ENCODE assay signal across 17 mouse cellular contexts in genomic region chr14:71894811-71895210, GRCm38 (mm10).
A peak's percentile ranks its signal among the peaks of the same experiment; 100 is the strongest.
DNase-seq lines count a peak whose midpoint lies in the region; ATAC-seq lines count a peak whose summit lies in the region.
"Had no signal": no experiment of that assay in that cellular context is flagged by ENCODE, and none has a peak within 500 bp of the region (broad histone marks: within the 10 kb centered on the region; RNA-seq: fewer than 3 reads in every experiment).

No protein-coding gene starts in this region.

- peak; percentile 87 for ATAC-seq in frontal cortex, adult (ENCODE audit: low TSS enrichment)
- ATAC-seq: activated CD4-positive, CD25-positive, alpha-beta regulatory T cell, adult 4 months; forebrain, embryonic 14.5 days; hindbrain, embryonic 16.5 days; Patski had no signal

- intact Hi-C loops in heart, postnatal 14 days (cut with DNase I), result no loop called here

- no peak for DNase-seq in frontal cortex, postnatal 14 days (ENCODE audit: low spot score in 2 of 2)
- peak; percentile 11 to 21 for DNase-seq in right cerebral cortex, adult 2 months (ENCODE audit: low spot score in 2 of 2)
- DNase-seq in right cerebral cortex, postnatal 4 days, result no peak
- peak; percentile 19 for DNase-seq in right cerebral cortex, postnatal 25 days
- DNase-seq in layer of hippocampus, adult 11-12 months (ENCODE audit: low spot score), result no peak
- no peak for DNase-seq in heart, postnatal 14 days
- DNase-seq: adrenal gland, postnatal 14 days; cerebellum, adult 2 months; cerebellum, postnatal 10 days; gastrocnemius, postnatal 36 days; heart, adult 11 months; heart, postnatal 4 days had no signal

Comparison
In these comparisons a context has a peak if more than half of its experiments do, and no peak if none do; other contexts are left out.
1. DNase-seq: peak in right cerebral cortex, adult 2 months (2 of 2) and right cerebral cortex, postnatal 25 days (single experiment); none in frontal cortex, postnatal 14 days (0 of 2), right cerebral cortex, postnatal 4 days (single experiment), layer of hippocampus, adult 11-12 months (single experiment) and heart, postnatal 14 days (0 of 2).